Mouse (Mus musculus): Measurements from ENCODE around the gene Smg1. TPM values are rescaled to one million over a fixed set of nuclear protein-coding genes. Genes with fewer than 3 reads are reported as not detected.
A peak's percentile ranks its signal among the peaks of the same experiment; 100 is the strongest.

Smg1 gene
- total and polyA plus RNA-seq, 3 experiments, result 16.1 to 35.0 (median 29.2) TPM

DNA sequence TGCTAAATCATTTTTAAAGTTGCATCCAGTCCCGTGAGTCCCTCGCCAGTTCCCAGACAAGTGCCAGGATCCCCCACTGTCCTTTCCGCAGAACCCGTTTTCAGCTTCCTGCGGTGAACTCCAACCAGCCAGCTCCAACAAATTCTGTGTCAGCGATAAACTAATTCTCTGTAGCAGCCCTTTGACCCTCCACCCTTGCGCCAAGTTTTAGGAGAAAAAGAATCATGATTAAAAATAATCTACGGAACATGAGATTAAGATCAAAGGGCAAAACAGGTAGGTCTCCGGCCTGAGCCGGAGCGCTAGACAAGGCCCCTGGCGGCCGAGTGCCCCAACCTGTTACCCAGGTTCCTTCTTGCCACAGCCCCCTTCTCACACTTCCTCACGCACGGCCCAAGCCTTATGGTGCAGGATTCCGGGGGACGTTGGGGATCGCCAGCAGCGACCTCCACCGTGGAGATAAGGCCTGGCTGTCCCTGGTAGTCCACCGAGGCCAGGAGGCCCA, 114.5 kb downstream of the Smg1 start:
- H3K9me3 ChIP-seq (replicated peaks; ENCODE audit: low read length), result no peaks in the 10 kb centered on the region
- H3K27ac ChIP-seq (ENCODE audit: insufficient read depth, low read depth), result peak overlapping the region; percentile 62
- dilution Hi-C loops (cut with MboI; ENCODE audit: extremely low pct_ligation_motif_present, extremely low pct_unique_long_range_greater_than_20kb, low sequenced_read_pairs), result no loop called here
- H3K4me2 ChIP-seq (ENCODE audit: insufficient read depth, low read depth, poor library complexity, severe bottlenecking), result peak overlapping the region; percentile 61
- H3K36me3 ChIP-seq (replicated peaks in 1 of 2; ENCODE audit: control insufficient read depth in 1 of 2, insufficient read depth in 1 of 2, low read length in 1 of 2), result peaks cover 16 to 24% of the 10 kb centered on the region in 2 experiments
- peaks cover 44% of the 10 kb centered on the region for H3K79me2 ChIP-seq (replicated peaks; ENCODE audit: control insufficient read depth, extremely low read depth, insufficient read depth, poor library complexity, severe bottlenecking)
- no peaks in the 10 kb centered on the region for H3K27me3 ChIP-seq (replicated peaks)
- H3K4me3 ChIP-seq (replicated peaks in 1 of 3; ENCODE audit: low read depth in 2 of 3, low read length in 2 of 3, poor library complexity in 1 of 3), result peak overlapping the region; percentile 80 to 95 (median 86)
- H3K4me1 ChIP-seq (ENCODE audit: control insufficient read depth in 1 of 2, insufficient read depth in 2 of 2), result peaks cover 0 to 36% of the 10 kb centered on the region in 2 experiments; a peak in 2 of 4 replicates
- H3K9ac ChIP-seq (ENCODE audit: insufficient read depth, low read depth), result peak overlapping the region; percentile 79
- in situ Hi-C loops (cut with MboI; ENCODE audit: low pct_ligation_motif_present, low pct_unique_long_range_greater_than_20kb, low sequenced_read_pairs), result loop anchor here (10.0 kb wide), 1 partner anchor 166 kb away; no protein-coding TSS in a partner anchor
- TF ChIP-seq MYC (IDR thresholded peaks at IDR 0.05; ENCODE audit: low read depth, low read length) (no peak), MAFK (IDR thresholded peaks at IDR 0.05; ENCODE audit: insufficient replicate concordance, low read length) (0 out of 2 replicates have a peak, but pooled peaks have one; percentile 21)
- no peak for DNase-seq (ENCODE audit: extremely low read depth)

DNA sequence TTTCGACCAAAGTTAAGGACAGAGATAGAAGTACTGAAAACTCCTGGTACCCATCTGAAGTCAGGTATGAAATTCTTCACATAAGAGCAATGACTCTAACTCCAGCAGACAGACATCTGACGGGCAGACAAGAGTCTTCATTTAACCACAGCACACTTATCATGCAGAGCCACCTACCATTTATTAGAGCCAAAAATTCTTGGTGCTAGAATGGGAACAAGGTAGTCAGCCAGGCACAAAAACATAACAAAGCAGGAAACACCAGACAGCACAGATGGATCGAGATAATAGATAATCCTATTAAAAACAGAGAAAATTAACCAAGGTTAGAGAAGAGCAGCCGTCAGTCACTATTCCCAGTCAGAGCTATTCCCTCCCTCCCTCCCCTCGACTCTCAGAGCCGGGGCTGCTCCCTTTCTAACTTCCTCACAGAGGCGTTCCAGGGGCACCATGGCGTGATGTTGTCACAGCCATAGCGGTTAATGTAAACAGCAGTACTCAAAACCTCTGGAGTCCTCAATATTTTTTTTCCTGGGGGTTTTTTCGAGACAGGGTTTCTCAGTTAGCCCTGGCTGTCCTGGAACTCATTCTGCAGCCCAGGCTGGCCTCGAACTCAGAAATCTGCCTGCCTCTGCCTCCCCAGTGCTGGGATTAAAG, 117.1 kb downstream of the Smg1 start:
- Histone ChIP-seq H3K79me2 (replicated peaks; ENCODE audit: control insufficient read depth, extremely low read depth, insufficient read depth, poor library complexity, severe bottlenecking) (peaks cover 64% of the 10 kb centered on the region), H3K36me3 (replicated peaks in 1 of 2; ENCODE audit: control insufficient read depth in 1 of 2, insufficient read depth in 1 of 2, low read length in 1 of 2) (peaks cover 31 to 44% of the 10 kb centered on the region in 2 experiments), H3K9ac (ENCODE audit: insufficient read depth, low read depth) (no peak overlapping the region), H3K4me3 (replicated peaks in 1 of 3; ENCODE audit: low read depth in 2 of 3, low read length in 2 of 3, poor library complexity in 1 of 3) (no peak overlapping the region), H3K4me2 (ENCODE audit: insufficient read depth, low read depth, poor library complexity, severe bottlenecking) (peak overlapping the region; percentile 38; the same call in 1 of the 2 replicates), H3K27me3 (replicated peaks) (no peaks in the 10 kb centered on the region), H3K4me1 (ENCODE audit: control insufficient read depth in 1 of 2, insufficient read depth in 2 of 2) (peaks cover 0 to 48% of the 10 kb centered on the region in 2 experiments; a peak in 3 of 4 replicates), H3K9me3 (replicated peaks; ENCODE audit: low read length) (no peaks in the 10 kb centered on the region), H3K27ac (ENCODE audit: insufficient read depth, low read depth) (no peak overlapping the region)
- no peak for DNase-seq (ENCODE audit: extremely low read depth)
- no peak for TF ChIP-seq POLR2A (IDR thresholded peaks at IDR 0.05; ENCODE audit: low read depth, low read length)
- no peak for TF ChIP-seq NRF1 (IDR thresholded peaks at IDR 0.05; ENCODE audit: low read depth, low read length)
- no peak for TF ChIP-seq EP300 (IDR thresholded peaks at IDR 0.05; ENCODE audit: low read length)
- no peak for TF ChIP-seq MEF2A (IDR thresholded peaks at IDR 0.05; ENCODE audit: borderline replicate concordance, low read depth, low read length)
- TF ChIP-seq JUN (IDR thresholded peaks at IDR 0.05; ENCODE audit: insufficient read depth, low read depth, low read length), result no peak
- TF ChIP-seq RCOR1 (conservative IDR thresholded peaks at IDR 0.05; ENCODE audit: low read depth, low read length), result no peak
- no peak for TF ChIP-seq POLR2AphosphoS2 (IDR thresholded peaks at IDR 0.05; ENCODE audit: low read depth, low read length)
- TF ChIP-seq E2F4 (IDR thresholded peaks at IDR 0.05; ENCODE audit: insufficient replicate concordance, low read depth, low read length), result no peak
- no peak for TF ChIP-seq USF1 (IDR thresholded peaks at IDR 0.05; ENCODE audit: low read depth, low read length)
- TF ChIP-seq ZNF384 (IDR thresholded peaks at IDR 0.05; ENCODE audit: low read depth, low read length), result no peak
- no peak for TF ChIP-seq ELF1 (IDR thresholded peaks at IDR 0.05; ENCODE audit: low read depth, low read length)
- TF ChIP-seq MXI1 (IDR thresholded peaks at IDR 0.05; ENCODE audit: low read depth, low read length), result no peak
- TF ChIP-seq MAFK (IDR thresholded peaks at IDR 0.05; ENCODE audit: insufficient replicate concordance, low read length), result no peak
- TF ChIP-seq USF2 (conservative IDR thresholded peaks at IDR 0.05; ENCODE audit: low read depth, low read length), result no peak
- TF ChIP-seq ZKSCAN1 (IDR thresholded peaks at IDR 0.05; ENCODE audit: borderline replicate concordance, low read depth, low read length), result no peak
- TF ChIP-seq BHLHE40 (IDR thresholded peaks at IDR 0.05; ENCODE audit: low read depth, low read length), result no peak
- no peak for TF ChIP-seq CHD1 (IDR thresholded peaks at IDR 0.05; ENCODE audit: low read depth, low read length)
- TF ChIP-seq KAT2A (IDR thresholded peaks at IDR 0.05; ENCODE audit: insufficient replicate concordance, low read length), result no peak
- in situ Hi-C loops (cut with MboI; ENCODE audit: low pct_ligation_motif_present, low pct_unique_long_range_greater_than_20kb, low sequenced_read_pairs), result loop anchor here (10.0 kb wide), 1 partner anchor 168 kb away; no protein-coding TSS in a partner anchor
- dilution Hi-C loops (cut with MboI; ENCODE audit: extremely low pct_ligation_motif_present, extremely low pct_unique_long_range_greater_than_20kb, low sequenced_read_pairs), result no loop called here
